Mouse (Mus musculus) lung, postnatal 0 days (tissue): ENCODE data around the gene Lrp6.

Experiments
- CTCF ChIP-seq: IDR thresholded peaks from 2 replicates; pipeline ENCODE4 v1.5.1; 2016; ENCODE audit warnings: antibody characterized with exemption, mild to moderate bottlenecking
- EP300 ChIP-seq: IDR thresholded peaks from 2 replicates; pipeline ENCODE4 v1.6.1; 2016; ENCODE audit warnings: antibody characterized with exemption, mild to moderate bottlenecking, control low read depth

- TF ChIP-seq CTCF (no peak), EP300 (no peak)
These were observed 116.1 kb downstream of the Lrp6 start for GRCm38 (mm10) chr6:134450661-134451119.
